Mouse (Mus musculus) intestine, postnatal 0 days (tissue): ENCODE measurements around the gene Fgf9. TPM values are rescaled to one million over a fixed set of nuclear protein-coding genes. Genes with fewer than 3 reads are reported as not detected.
A peak's percentile ranks its signal among the peaks of the same experiment; 100 is the strongest.

ENCODE experiments used
- ATAC-seq: fragments of 200-750 bp; cut with Nextera tagmentation; 2 replicates; pipeline ENCODE4 v1.8.0; 2017; ENCODE audit warnings: mild to moderate bottlenecking, moderate TSS enrichment, moderate library complexity
- H3K27ac ChIP-seq: fragments of 300-500 bp; sonication (generic); 2 replicates; pipeline ENCODE4 v1.5.1; 2014; ENCODE audit warnings: mild to moderate bottlenecking, low read depth, low read length, moderate library complexity
- H3K27me3 ChIP-seq: fragments of 300-500 bp; sonication (generic); replicated peaks from 2 replicates; pipeline ENCODE4 v1.6.1; 2014; ENCODE audit warnings: low read length, mixed read lengths; ENCODE audit not compliant: control insufficient read depth, insufficient read depth
- H3K36me3 ChIP-seq: fragments of 300-500 bp; sonication (generic); 2 replicates; pipeline ENCODE4 v1.6.1; 2014; ENCODE audit warnings: mild to moderate bottlenecking, moderate library complexity; ENCODE audit not compliant: control insufficient read depth, insufficient read depth
- H3K4me1 ChIP-seq: fragments of 300-500 bp; sonication (generic); replicated peaks from 2 replicates; pipeline ENCODE4 v1.6.1; 2014; ENCODE audit warnings: antibody characterized with exemption, low read length, mixed read lengths; ENCODE audit not compliant: control insufficient read depth, insufficient read depth
- H3K4me2 ChIP-seq: fragments of 300-500 bp; sonication (generic); replicated peaks from 2 replicates; pipeline ENCODE4 v1.6.1; 2014; ENCODE audit warnings: low read depth, mild to moderate bottlenecking, moderate library complexity
- H3K4me3 ChIP-seq: fragments of 300-500 bp; sonication (generic); 2 replicates; pipeline ENCODE4 v1.5.1; 2014; ENCODE audit warnings: low read depth, low read length
- H3K9ac ChIP-seq: fragments of 300-500 bp; sonication (generic); 2 replicates; pipeline ENCODE4 v1.6.1; 2014; ENCODE audit warnings: mild to moderate bottlenecking, low read depth, low read length
- H3K9me3 ChIP-seq: fragments of 300-500 bp; sonication (generic); 2 replicates; pipeline ENCODE4 v1.6.1; 2016; ENCODE audit warnings: mixed run types; ENCODE audit not compliant: control insufficient read depth
- CTCF ChIP-seq: sonication (generic); IDR thresholded peaks from 2 replicates; pipeline ENCODE4 v1.5.1; 2016; ENCODE audit warnings: low read depth, mild to moderate bottlenecking, control low read depth, antibody characterized with exemption, moderate library complexity
- WGBS: fragments of 180-500 bp; shearing (Covaris S2); extraction: QIAGEN DNeasy Blood & Tissue Kit; methylation state at CpG from one replicate; pipeline ENCODE4 v1.1.7; 2014; 5-methylcytosine and 5-hydroxymethylcytosine counted together
- polyA plus RNA-seq: library from polyadenylated mRNA; unstranded; fragments of >200 nt; fragmentation: Nextera tagmentation; extraction: Ambion mirVana; gene quantifications from 2 replicates; pipeline ENCODE4 v1.2.1, GENCODE M21; 2015

Gene Fgf9
- polyA plus RNA-seq, 1 experiment from 2014 or later: 5.7 TPM

DNA sequence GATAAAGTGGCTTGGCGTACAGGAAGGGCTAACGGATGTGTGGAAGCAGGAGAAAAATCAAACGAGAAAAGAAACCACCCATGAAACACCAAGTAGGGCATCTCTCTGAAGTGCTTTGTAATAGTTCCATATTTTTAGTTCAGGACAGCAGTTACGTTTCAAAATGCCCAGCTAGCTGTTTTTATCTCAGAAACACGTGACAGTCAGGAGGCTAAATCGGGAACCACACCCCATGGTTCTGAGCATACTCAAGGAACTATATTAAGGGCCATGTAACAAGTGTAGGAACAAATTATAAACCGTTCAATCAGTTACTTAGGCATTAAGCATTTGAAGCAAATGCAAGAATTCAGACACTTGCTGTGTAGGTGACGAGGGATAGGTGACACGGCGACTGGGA lies 56.2 kb downstream of the Fgf9 start:
- Histone ChIP-seq H3K9ac (no peak overlapping the region), H3K4me1 (no peaks in the 10 kb centered on the region), H3K36me3 (no peaks in the 10 kb centered on the region), H3K4me3 (no peak overlapping the region), H3K9me3 (no peaks in the 10 kb centered on the region), H3K27ac (no peak overlapping the region), H3K27me3 (no peaks in the 10 kb centered on the region), H3K4me2 (no peak overlapping the region)
- no peak for ATAC-seq
- no peak for TF ChIP-seq CTCF
- WGBS: 80% methylated on average over 10 of the region's 10 CpGs

DNA sequence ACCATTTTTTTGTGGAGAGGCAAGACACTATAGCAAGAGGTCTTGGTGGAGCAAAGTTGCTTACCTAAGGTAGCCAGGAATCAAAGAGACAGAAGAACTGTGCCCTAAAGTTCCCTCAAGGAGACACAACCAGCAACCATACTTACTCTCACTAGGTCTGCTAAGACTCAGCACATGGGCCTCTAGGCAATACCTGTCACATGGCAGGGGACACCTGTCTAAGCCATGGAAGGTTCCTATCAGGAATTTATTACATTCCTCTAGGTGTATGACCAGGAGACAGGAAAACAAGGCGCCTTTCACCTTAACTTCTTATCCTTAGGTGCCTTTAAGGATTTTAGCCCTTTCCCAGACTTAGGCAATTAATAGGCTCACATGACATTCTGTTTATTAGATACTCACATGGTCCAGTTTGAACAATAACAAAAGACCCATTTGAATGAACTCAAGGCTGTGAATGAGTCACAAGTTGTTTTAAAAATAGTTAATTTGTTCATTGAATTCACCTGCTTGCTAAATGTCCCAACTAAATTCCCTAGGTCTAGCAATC lies 69.2 kb downstream of the Fgf9 start:
- Histone ChIP-seq H3K4me3 (no peak overlapping the region), H3K4me1 (no peaks in the 10 kb centered on the region), H3K27me3 (no peaks in the 10 kb centered on the region), H3K4me2 (no peak overlapping the region), H3K9me3 (no peaks in the 10 kb centered on the region), H3K36me3 (no peaks in the 10 kb centered on the region), H3K9ac (no peak overlapping the region), H3K27ac (no peak overlapping the region)
- no peak for ATAC-seq
- TF ChIP-seq CTCF: no peak
- 57% methylated on average over 1 of the region's 1 CpGs for WGBS

DNA sequence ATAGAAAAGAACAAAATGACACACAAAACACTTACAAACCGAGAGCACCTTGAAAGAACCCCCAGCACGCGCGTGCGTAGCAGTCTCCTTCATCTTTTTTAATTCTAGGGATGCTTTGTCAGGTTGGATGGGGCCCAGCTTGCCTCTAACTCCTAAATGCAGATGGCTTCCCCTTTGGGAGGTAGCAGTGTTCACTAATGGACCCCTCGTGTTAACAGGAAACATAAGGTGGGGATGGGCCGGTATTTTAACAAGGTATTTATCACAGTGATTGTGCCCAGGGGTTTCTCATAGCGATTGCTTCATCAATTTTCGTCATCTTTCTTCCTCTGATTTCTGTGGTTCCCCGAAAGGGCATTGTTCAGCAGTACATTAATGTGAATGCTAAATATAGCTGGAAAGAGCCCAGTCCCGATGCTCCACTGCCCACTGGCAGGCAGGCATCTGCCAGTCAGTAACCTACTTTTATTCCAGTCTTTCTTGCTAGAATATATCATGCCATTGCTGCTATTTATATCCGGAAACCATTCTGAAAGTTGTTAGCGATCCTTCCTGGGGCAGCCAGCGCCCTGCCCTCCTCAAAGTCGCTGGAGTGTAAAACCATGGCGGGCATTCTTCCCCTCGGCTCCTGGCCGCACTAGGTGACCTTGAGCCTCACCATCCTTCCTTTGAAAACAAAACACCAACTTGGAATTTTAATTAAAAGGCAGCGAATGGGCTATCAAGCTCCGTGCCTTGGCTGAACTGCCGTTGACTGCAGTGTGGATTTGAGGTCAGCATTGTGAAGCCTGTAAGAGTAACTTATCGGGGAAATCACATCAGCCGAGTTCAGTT lies 79.5 kb downstream of the Fgf9 start:
- TF ChIP-seq CTCF: no peak

DNA sequence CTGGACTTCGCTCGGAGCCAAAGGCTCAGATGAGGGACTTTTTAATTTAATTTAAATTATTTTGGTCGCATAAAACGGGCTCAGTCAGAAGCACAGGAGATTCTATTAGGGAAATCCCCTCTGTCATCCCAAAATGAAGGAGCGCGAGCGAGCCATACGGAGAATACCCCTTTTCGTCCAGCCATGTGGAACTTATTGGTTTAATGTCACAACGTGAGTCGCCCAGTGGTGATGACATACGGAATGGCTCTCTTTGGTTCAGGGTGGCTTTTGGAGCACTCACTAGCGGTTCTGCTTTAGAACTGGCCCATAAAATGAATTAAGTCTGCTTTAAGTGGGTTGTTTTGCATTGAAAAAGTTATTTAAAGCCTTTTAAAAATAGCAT lies 80.1 kb downstream of the Fgf9 start:
- Histone ChIP-seq H3K4me2 (no peak overlapping the region), H3K9ac (no peak overlapping the region), H3K4me1 (no peaks in the 10 kb centered on the region; the same call in 1 of the 2 replicates), H3K9me3 (no peaks in the 10 kb centered on the region), H3K36me3 (no peaks in the 10 kb centered on the region), H3K27me3 (no peaks in the 10 kb centered on the region), H3K4me3 (no peak overlapping the region), H3K27ac (no peak overlapping the region)
- TF ChIP-seq CTCF: no peak
- 92% methylated on average over 13 of the region's 13 CpGs for WGBS
- no peak for ATAC-seq

More for the DNA sequence above, 79.5 kb downstream of the Fgf9 start:
- Histone ChIP-seq H3K4me1 (no peaks in the 10 kb centered on the region; the same call in 1 of the 2 replicates), H3K4me2 (no peak overlapping the region), H3K27me3 (no peaks in the 10 kb centered on the region), H3K9ac (no peak overlapping the region), H3K36me3 (no peaks in the 10 kb centered on the region), H3K9me3 (no peaks in the 10 kb centered on the region), H3K27ac (no peak overlapping the region), H3K4me3 (no peak overlapping the region)
- ATAC-seq: no peak
- 85% methylated on average over 23 of the region's 23 CpGs for WGBS

DNA sequence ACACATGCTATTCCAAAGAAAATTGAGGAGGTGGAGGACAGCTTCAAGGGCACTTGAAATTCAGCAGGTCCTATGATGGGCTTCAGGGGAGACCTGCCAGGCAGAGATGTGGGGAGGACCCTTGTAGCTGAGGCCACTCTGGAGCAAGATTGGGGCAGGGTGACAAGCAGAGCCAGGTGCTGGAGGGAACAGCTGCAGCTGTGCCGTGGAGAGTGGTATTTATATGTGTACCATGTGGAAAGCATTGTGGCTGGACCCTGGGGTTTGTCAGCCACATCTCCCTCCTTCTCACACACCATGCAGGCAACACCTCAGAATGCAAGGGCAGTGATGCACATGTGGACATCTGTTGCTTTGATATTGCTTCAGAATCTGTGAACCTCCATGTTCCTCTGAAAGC lies 81.8 kb downstream of the Fgf9 start:
- WGBS: 28% methylated on average over 1 of the region's 1 CpGs
- H3K27ac ChIP-seq: no peak overlapping the region
- no peaks in the 10 kb centered on the region; the same call in 1 of the 2 replicates for H3K4me1 ChIP-seq
- H3K36me3 ChIP-seq: no peaks in the 10 kb centered on the region
- H3K27me3 ChIP-seq: no peaks in the 10 kb centered on the region
- no peak overlapping the region for H3K4me3 ChIP-seq
- H3K4me2 ChIP-seq: no peak overlapping the region
- no peak for TF ChIP-seq CTCF
- ATAC-seq: no peak
- H3K9ac ChIP-seq: no peak overlapping the region
- H3K9me3 ChIP-seq: no peaks in the 10 kb centered on the region

DNA sequence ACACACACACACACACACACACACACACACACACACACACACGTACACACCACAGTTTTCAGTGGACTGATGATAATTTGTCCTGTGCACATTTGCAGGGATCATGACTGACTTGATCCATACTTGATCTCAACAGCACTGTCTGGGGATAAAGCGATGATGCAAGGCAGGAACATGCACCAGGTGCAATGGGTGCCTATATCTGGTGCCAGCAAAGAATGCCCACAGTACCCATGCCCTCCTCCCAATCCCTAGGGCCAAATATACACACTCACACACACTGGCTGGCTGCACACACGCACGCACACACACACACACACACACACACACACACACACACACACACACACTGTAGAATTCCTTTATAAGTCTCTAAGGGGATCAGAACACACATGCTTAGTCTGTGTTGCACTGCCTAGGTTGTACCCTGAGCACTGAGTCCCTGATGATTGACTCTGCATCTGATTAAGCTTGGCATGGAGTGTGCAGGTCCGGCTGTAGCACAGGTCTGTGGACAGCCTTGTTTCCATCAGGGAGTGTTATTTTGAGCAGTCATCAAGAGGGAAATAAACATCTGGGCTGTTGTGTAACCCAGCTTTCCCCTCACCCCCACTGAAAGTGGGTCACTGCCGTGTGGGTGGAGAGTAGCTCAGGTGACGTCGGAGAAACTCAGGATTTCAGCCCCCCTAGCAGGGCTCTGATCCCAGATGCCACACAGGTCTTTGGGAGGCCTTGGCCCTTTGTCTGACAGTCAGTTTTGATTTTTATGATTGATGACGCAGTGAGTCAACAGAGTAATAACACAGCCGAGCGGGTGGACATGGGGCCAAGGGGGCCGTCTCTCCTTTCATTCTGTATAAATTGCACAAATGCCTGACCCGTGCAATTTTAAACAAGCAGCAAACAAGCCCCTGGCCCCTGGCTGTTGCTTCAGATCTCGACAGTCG lies 83.4 kb downstream of the Fgf9 start:
- Histone ChIP-seq H3K4me2 (peak overlapping the region; percentile 47), H3K27ac (no peak overlapping the region), H3K9ac (no peak overlapping the region), H3K27me3 (no peaks in the 10 kb centered on the region), H3K4me3 (no peak overlapping the region), H3K9me3 (no peaks in the 10 kb centered on the region), H3K36me3 (no peaks in the 10 kb centered on the region), H3K4me1 (no peaks in the 10 kb centered on the region; the same call in 1 of the 2 replicates)
- ATAC-seq: peak; percentile 41; the same call in 1 of the 2 replicates
- 35% methylated on average over 15 of the region's 15 CpGs for WGBS
- no peak for TF ChIP-seq CTCF
